Comparison of ENCODE assay signal across 19 mouse cellular contexts in genomic region chr9:45634978-45635377, GRCm38 (mm10).
DNase-seq lines count a peak whose midpoint lies in the region; ATAC-seq and TF ChIP-seq lines count a peak whose summit lies in the region.
"Had no signal": no experiment of that assay in that cellular context is flagged by ENCODE, and none has a peak within 500 bp of the region (broad histone marks: within the 10 kb centered on the region; RNA-seq: fewer than 3 reads in every experiment).

No protein-coding gene starts in this region.

- H3K9ac ChIP-seq in forebrain, embryonic 14.5 days (ENCODE audit: low read length), result no peak overlapping the region
- no peak overlapping the region for H3K9ac ChIP-seq in limb, embryonic 14.5 days (ENCODE audit: low read depth, low read length, severe bottlenecking)
- H3K9ac ChIP-seq: heart, embryonic 15.5 days; limb, embryonic 15.5 days; liver, embryonic 15.5 days had no signal

- H3K4me2 ChIP-seq in forebrain, embryonic 14.5 days (ENCODE audit: low read length), result no peak overlapping the region
- no peak overlapping the region for H3K4me2 ChIP-seq in limb, embryonic 14.5 days (replicated peaks; ENCODE audit: low read depth, low read length, severe bottlenecking)
- H3K4me2 ChIP-seq: heart, embryonic 15.5 days; limb, embryonic 15.5 days; liver, embryonic 15.5 days had no signal

- TF ChIP-seq POLR2A in limb, embryonic 14.5 days (IDR thresholded peaks at IDR 0.05; ENCODE audit: borderline replicate concordance, extremely low read depth, insufficient read depth, insufficient read length), result no peak

- H3K4me3 ChIP-seq in forebrain, embryonic 14.5 days (ENCODE audit: low read depth, low read length), result no peak overlapping the region
- H3K4me3 ChIP-seq in forebrain, embryonic 10.5 days, result no peak overlapping the region
- no peak overlapping the region for H3K4me3 ChIP-seq in limb, embryonic 14.5 days (replicated peaks; ENCODE audit: low read length)
- H3K4me3 ChIP-seq: heart, embryonic 15.5 days; limb, embryonic 15.5 days; liver, embryonic 15.5 days had no signal

- no peaks in the 10 kb centered on the region for H3K9me3 ChIP-seq in forebrain, embryonic 14.5 days (replicated peaks; ENCODE audit: control insufficient read depth, low read length)
- no peaks in the 10 kb centered on the region for H3K9me3 ChIP-seq in forebrain, embryonic 10.5 days
- 0 out of 2 replicates have a peak, but pooled peaks cover 4% of the 10 kb centered on the region for H3K9me3 ChIP-seq in limb, embryonic 14.5 days (ENCODE audit: control insufficient read depth, low read length)
- H3K9me3 ChIP-seq: heart, embryonic 15.5 days; limb, embryonic 15.5 days; liver, embryonic 15.5 days had no signal

- 55% methylated on average over 4 of the region's 4 CpGs for WGBS in forebrain, embryonic 14.5 days
- 91% methylated on average over 4 of the region's 4 CpGs for WGBS in forebrain, embryonic 10.5 days
- WGBS in limb, embryonic 14.5 days, result 68% methylated on average over 4 of the region's 4 CpGs

- ATAC-seq in forebrain, embryonic 14.5 days, result no peak
- ATAC-seq in limb, embryonic 14.5 days (ENCODE audit: low FRiP score, low read depth), result peak; percentile 17; the same call in 1 of the 2 replicates

- no peaks in the 10 kb centered on the region for H3K27me3 ChIP-seq in forebrain, embryonic 14.5 days (replicated peaks; ENCODE audit: control insufficient read depth, insufficient read depth, low read length)
- H3K27me3 ChIP-seq in forebrain, embryonic 10.5 days (ENCODE audit: poor library complexity, severe bottlenecking), result no peaks in the 10 kb centered on the region
- no peaks in the 10 kb centered on the region for H3K27me3 ChIP-seq in limb, embryonic 14.5 days (ENCODE audit: control insufficient read depth, insufficient read depth, low read length)
- H3K27me3 ChIP-seq: limb, embryonic 15.5 days; liver, embryonic 15.5 days had no signal

- peaks cover 31% of the 10 kb centered on the region for H3K4me1 ChIP-seq in forebrain, embryonic 14.5 days (ENCODE audit: control insufficient read depth, insufficient read depth, low read length)
- peaks cover 30% of the 10 kb centered on the region for H3K4me1 ChIP-seq in forebrain, embryonic 10.5 days
- peaks cover 21% of the 10 kb centered on the region for H3K4me1 ChIP-seq in limb, embryonic 14.5 days (ENCODE audit: control insufficient read depth, insufficient read depth, low read length)
- H3K4me1 ChIP-seq: liver, embryonic 15.5 days had no signal

- peak overlapping the region; percentile 27; the same call in 1 of the 2 replicates for H3K27ac ChIP-seq in forebrain, embryonic 14.5 days (ENCODE audit: low read depth, low read length)
- H3K27ac ChIP-seq in forebrain, embryonic 10.5 days, result no peak overlapping the region
- H3K27ac ChIP-seq in limb, embryonic 14.5 days (replicated peaks; ENCODE audit: low read depth, low read length), result no peak overlapping the region
- H3K27ac ChIP-seq: heart, embryonic 15.5 days; limb, embryonic 15.5 days; liver, embryonic 15.5 days; macrophage had no signal

- no peaks in the 10 kb centered on the region for H3K36me3 ChIP-seq in forebrain, embryonic 14.5 days (ENCODE audit: control insufficient read depth, insufficient read depth, low read length)
- H3K36me3 ChIP-seq in forebrain, embryonic 10.5 days (replicated peaks), result no peaks in the 10 kb centered on the region
- H3K36me3 ChIP-seq in limb, embryonic 14.5 days (ENCODE audit: control insufficient read depth, insufficient read depth, low read length), result no peaks in the 10 kb centered on the region
- H3K36me3 ChIP-seq: heart, embryonic 15.5 days; limb, embryonic 15.5 days; liver, embryonic 15.5 days had no signal

- intact Hi-C loops in left cerebral cortex, postnatal 4 days (cut with DNase I), result no loop called here
- intact Hi-C loops in left cerebral cortex, postnatal 10 days (cut with DNase I), result no loop called here

- peak; percentile 30 for DNase-seq in forebrain, embryonic 14.5 days (ENCODE audit: low spot score)
- DNase-seq in forebrain, embryonic 10.5 days (ENCODE audit: extremely low spot score, low spot score), result no peak
- peak; percentile 34 for DNase-seq in left cerebral cortex, postnatal 4 days
- DNase-seq in left cerebral cortex, postnatal 10 days (ENCODE audit: extremely low spot score in 1 of 2, low spot score in 2 of 2), result no peak
- peak; percentile 32 for DNase-seq in MN1 (ENCODE audit: low spot score)
- DNase-seq in limb, embryonic 14.5 days (ENCODE audit: low spot score), result peak; percentile 14
- no peak for DNase-seq in ovary, postnatal 14 days (ENCODE audit: low spot score)
- DNase-seq: adrenal gland, postnatal 25 days; cerebellum, adult 2 months; heart, adult 18-20 months; heart, postnatal 4 days; kidney, adult 8-10 months; kidney, postnatal 14 days; right cerebral cortex, postnatal 14 days; thymus, postnatal 36 days had no signal

Comparison
In these comparisons a context has a peak if more than half of its experiments do, and no peak if none do; other contexts are left out.
1. DNase-seq: peak in forebrain, embryonic 14.5 days (single experiment), left cerebral cortex, postnatal 4 days (single experiment), MN1 (single experiment) and limb, embryonic 14.5 days (single experiment); none in forebrain, embryonic 10.5 days (single experiment), left cerebral cortex, postnatal 10 days (0 of 2) and ovary, postnatal 14 days (single experiment).